Mouse (Mus musculus) limb, embryonic 14.5 days (tissue): Measurements from ENCODE around the gene Flywch1. TPM values are rescaled to one million over a fixed set of nuclear protein-coding genes. Genes with fewer than 3 reads are reported as not detected.
A peak's percentile ranks its signal among the peaks of the same experiment; 100 is the strongest.
"Not testable (repeated sequence)": the region's sequence is repeated elsewhere in the genome, so short reads cannot be mapped to it uniquely, and the experiment has no call there.

Experiments
- ATAC-seq: fragments of 200-750 bp; cut with Nextera tagmentation; 2 replicates; pipeline ENCODE4 v1.8.0; 2017; ENCODE audit warnings: low read depth, moderate number of reproducible peaks, moderate TSS enrichment; ENCODE audit not compliant: low FRiP score
- DNase-seq: peaks from one replicate; pipeline ENCODE4 v3.0.0-alpha.2; 2015; ENCODE audit warnings: low spot score
- H3K27ac ChIP-seq: fragments of 300-500 bp; sonication (generic); replicated peaks from 2 replicates; pipeline ENCODE4 v1.5.1; 2014; ENCODE audit warnings: low read depth, mild to moderate bottlenecking, low read length, moderate library complexity, mixed read lengths
- H3K27me3 ChIP-seq: fragments of 300-500 bp; sonication (generic); 2 replicates; pipeline ENCODE4 v1.6.1; 2014; ENCODE audit warnings: low read length, mixed read lengths; ENCODE audit not compliant: control insufficient read depth, insufficient read depth
- H3K36me3 ChIP-seq: fragments of 300-500 bp; sonication (generic); 2 replicates; pipeline ENCODE4 v1.6.1; 2014; ENCODE audit warnings: mild to moderate bottlenecking, low read length, moderate library complexity, mixed read lengths; ENCODE audit not compliant: control insufficient read depth, insufficient read depth
- H3K4me1 ChIP-seq: fragments of 300-500 bp; sonication (generic); 2 replicates; pipeline ENCODE4 v1.6.1; 2014; ENCODE audit warnings: antibody characterized with exemption, low read length, mixed read lengths; ENCODE audit not compliant: control insufficient read depth, insufficient read depth
- H3K4me2 ChIP-seq: fragments of 300-500 bp; sonication (generic); replicated peaks from 2 replicates; pipeline ENCODE4 v1.6.1; 2014; ENCODE audit warnings: low read depth, mild to moderate bottlenecking, low read length, moderate library complexity; ENCODE audit not compliant: severe bottlenecking
- H3K4me3 ChIP-seq: fragments of 300-500 bp; sonication (generic); replicated peaks from 2 replicates; pipeline ENCODE4 v1.5.1; 2014; ENCODE audit warnings: low read length
- H3K9ac ChIP-seq: fragments of 300-500 bp; sonication (generic); 2 replicates; pipeline ENCODE4 v1.6.1; 2014; ENCODE audit warnings: mild to moderate bottlenecking, low read depth, low read length, moderate library complexity; ENCODE audit not compliant: severe bottlenecking
- H3K9me3 ChIP-seq: fragments of 300-500 bp; sonication (generic); 2 replicates; pipeline ENCODE4 v1.6.1; 2016; ENCODE audit warnings: low read length; ENCODE audit not compliant: control insufficient read depth
- POLR2A ChIP-seq: fragments of 200-500 bp; IDR thresholded peaks from 2 replicates; pipeline ENCODE4 v1.8.0; 2012; ENCODE audit warnings: inconsistent platforms, mild to moderate bottlenecking, moderate library complexity, borderline replicate concordance; ENCODE audit not compliant: insufficient read depth, insufficient read length; ENCODE audit errors: extremely low read depth
- WGBS: fragments of 180-500 bp; shearing (Covaris S2); extraction: QIAGEN DNeasy Blood & Tissue Kit; methylation state at CpG from one replicate; pipeline ENCODE4 v1.1.7; 2014; 5-methylcytosine and 5-hydroxymethylcytosine counted together
- polyA plus RNA-seq, 2 experiments: library from polyadenylated mRNA; depleted of rRNA in 1 of 2; stranded (reverse) in 1 of 2; unstranded in 1 of 2; fragments of >200 nt; fragmentation: Nextera tagmentation in 1 of 2; extraction: Ambion mirVana in 1 of 2; gene quantifications; 2 replicates each; pipeline versions ENCODE4 v1.2.1 to v1.2.3; 2012 to 2014

Flywch1 gene
- polyA plus RNA-seq, 2 experiments: 47.1 to 66.2 TPM

DNA sequence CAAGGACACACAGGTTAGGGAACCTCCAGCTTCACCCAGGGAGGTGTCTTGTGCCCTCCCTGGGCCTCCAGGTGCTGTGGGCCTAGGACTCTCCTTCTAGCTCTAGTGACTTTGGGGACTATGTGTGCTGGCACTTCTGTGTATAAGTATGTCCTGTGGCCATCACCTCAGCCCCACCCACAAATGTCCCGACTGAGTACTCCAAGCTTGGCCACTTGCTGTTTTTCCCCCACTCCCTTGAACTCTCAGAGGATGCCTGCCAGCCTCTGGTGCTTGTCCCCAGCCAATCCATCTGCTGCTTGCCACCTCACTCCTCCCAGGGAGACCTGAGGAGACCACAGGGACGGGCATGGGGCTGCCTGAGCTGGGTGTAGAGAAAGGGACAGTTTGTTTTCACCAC is 7.0 kb upstream of the Flywch1 start:
- DNase-seq (no peak), ATAC-seq (no peak)
- Histone ChIP-seq H3K4me3 (no peak overlapping the region), H3K36me3 (no peaks in the 10 kb centered on the region), H3K4me1 (no peaks in the 10 kb centered on the region), H3K27me3 (no peaks in the 10 kb centered on the region), H3K9ac (no peak overlapping the region), H3K9me3 (no peaks in the 10 kb centered on the region), H3K27ac (no peak overlapping the region), H3K4me2 (no peak overlapping the region)
- 61% methylated on average over 2 of the region's 2 CpGs for WGBS
- no peak for TF ChIP-seq POLR2A

DNA sequence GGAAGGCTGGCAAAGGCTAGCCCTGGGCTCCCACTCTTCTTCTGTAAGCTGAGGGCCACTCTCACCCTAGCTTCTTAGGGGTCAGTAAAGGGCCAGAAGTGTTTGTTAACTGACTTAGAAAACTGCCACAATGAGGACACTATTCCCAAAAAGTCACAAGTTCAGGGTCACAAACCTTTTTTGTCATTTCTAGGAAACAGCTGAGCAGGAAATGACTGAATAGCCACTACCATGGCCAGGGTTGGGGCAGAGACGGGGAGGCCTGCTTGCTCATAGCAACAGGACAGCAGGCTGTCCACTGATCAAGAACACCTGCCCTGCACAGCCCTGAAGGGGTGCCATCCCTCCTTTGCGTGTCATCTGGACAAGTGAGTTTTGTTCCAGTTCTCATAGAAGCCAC is 5.7 kb upstream of the Flywch1 start:
- TF ChIP-seq POLR2A: no peak
- 81% methylated on average over 2 of the region's 2 CpGs for WGBS
- ATAC-seq: no peak

DNA sequence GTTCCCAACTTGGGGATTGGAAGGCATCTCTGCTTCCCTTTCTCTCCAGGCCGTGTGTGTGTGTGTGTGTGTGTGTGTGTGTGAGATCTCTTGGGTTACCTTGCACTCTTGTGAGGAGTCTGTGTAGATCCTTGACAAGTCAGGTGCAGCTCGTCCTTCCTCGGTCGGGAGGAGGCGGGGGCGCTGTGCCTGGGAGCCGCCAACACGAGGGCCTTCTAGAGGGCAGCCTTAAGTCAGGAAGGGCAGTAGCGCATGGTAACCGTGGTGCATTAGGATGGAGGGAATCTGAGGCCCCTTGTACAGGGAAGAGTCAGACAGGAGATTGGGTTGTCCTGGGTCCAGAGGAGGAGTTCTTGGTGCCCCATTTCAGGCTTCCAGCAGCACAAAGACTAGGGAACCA is 4.8 kb upstream of the Flywch1 start:
- ATAC-seq: no peak
- TF ChIP-seq POLR2A: no peak
- Histone ChIP-seq H3K27ac (no peak overlapping the region), H3K27me3 (no peaks in the 10 kb centered on the region), H3K36me3 (no peaks in the 10 kb centered on the region), H3K9me3 (no peaks in the 10 kb centered on the region), H3K4me2 (no peak overlapping the region), H3K9ac (no peak overlapping the region), H3K4me3 (no peak overlapping the region), H3K4me1 (no peaks in the 10 kb centered on the region)
- DNase-seq: no peak
- WGBS: 82% methylated on average over 10 of the region's 10 CpGs

More for the DNA sequence above, 5.7 kb upstream of the Flywch1 start:
- Histone ChIP-seq H3K9ac (no peak overlapping the region), H3K27ac (no peak overlapping the region), H3K4me3 (no peak overlapping the region), H3K36me3 (no peaks in the 10 kb centered on the region), H3K4me1 (no peaks in the 10 kb centered on the region), H3K27me3 (no peaks in the 10 kb centered on the region), H3K9me3 (no peaks in the 10 kb centered on the region), H3K4me2 (no peak overlapping the region)
- no peak for DNase-seq

DNA sequence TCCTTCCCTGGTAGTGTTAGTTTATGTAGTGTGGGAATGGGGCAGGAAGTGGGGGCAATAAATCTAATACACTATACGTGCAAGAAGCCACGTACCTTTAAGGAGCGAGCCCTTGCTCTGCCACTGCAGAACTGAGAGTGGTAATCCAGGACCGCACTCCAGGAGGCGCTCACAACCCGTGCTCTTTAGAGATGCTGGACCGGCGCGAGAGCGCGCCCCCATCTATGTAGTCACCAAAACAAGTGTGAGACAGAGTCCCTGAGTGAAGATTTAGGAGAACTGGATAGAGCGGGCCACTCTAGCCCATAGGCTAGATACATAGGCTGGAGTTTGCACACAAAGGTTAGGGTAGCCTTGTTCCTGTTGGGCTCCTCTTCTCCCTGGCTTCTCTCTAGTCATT is 2.7 kb upstream of the Flywch1 start:
- no peaks in the 10 kb centered on the region for H3K36me3 ChIP-seq

DNA sequence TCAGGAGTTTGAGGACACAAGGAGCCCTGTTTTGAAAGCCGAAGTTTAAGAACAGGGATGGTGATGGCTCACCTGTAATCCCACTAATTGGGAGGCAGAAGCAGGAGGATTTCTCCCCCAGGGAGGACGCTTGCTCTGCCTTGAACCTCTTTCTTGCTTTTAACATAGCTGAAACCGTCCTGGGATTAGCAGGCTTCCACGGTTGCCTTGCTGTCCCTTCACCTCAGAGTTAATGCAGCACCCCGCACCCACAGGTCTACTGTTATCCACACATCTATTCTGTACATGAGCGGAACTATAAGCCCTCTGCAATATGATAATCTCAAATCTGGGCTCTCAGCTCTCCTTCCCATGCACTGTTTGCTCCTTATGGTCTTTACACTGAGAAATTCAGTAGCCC is 2.3 kb upstream of the Flywch1 start:
- H3K4me1 ChIP-seq: peaks cover 6% of the 10 kb centered on the region; the same call in 1 of the 2 replicates
- WGBS: 68% methylated on average over 6 of the region's 6 CpGs
- ATAC-seq (no peak), DNase-seq (no peak)
- H3K27me3 ChIP-seq: no peaks in the 10 kb centered on the region
- H3K4me2 ChIP-seq: no peak overlapping the region
- no peak overlapping the region for H3K4me3 ChIP-seq
- H3K27ac ChIP-seq: no peak overlapping the region
- H3K36me3 ChIP-seq: 0 out of 2 replicates have a peak, but pooled peaks cover 1% of the 10 kb centered on the region
- no peak for TF ChIP-seq POLR2A
- H3K9ac ChIP-seq: no peak overlapping the region
- H3K9me3 ChIP-seq: no peaks in the 10 kb centered on the region

More for the DNA sequence above, 2.7 kb upstream of the Flywch1 start:
- ATAC-seq (peak; percentile 35; the same call in 1 of the 2 replicates), DNase-seq (peak; percentile 86)
- H3K4me3 ChIP-seq: no peak overlapping the region
- H3K27me3 ChIP-seq: no peaks in the 10 kb centered on the region
- H3K4me1 ChIP-seq: peaks cover 6% of the 10 kb centered on the region; the same call in 1 of the 2 replicates
- WGBS: 2% methylated on average over 12 of the region's 12 CpGs
- no peak overlapping the region for H3K27ac ChIP-seq
- no peak overlapping the region for H3K9ac ChIP-seq
- TF ChIP-seq POLR2A: no peak
- H3K9me3 ChIP-seq: no peaks in the 10 kb centered on the region
- H3K4me2 ChIP-seq: no peak overlapping the region

DNA sequence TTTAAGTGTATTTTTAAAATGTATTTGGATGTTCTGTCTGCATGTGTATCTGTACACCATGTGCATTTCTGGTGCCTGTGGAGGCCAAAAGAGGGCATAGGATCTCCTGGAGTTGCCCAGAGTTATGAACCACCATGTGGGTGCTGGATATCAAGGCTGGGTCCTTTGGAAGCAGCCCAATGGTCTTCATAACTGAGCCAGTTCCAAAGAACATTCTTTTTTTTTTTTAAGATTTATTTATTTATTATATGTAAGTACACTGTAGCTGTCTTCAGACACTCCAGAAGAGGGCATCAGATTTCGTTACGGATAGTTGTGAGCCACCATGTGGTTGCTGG is 786 bp upstream of the Flywch1 start:
- H3K4me2 ChIP-seq, H3K9ac ChIP-seq, H3K27ac ChIP-seq, ATAC-seq, H3K4me1 ChIP-seq, H3K36me3 ChIP-seq, H3K4me3 ChIP-seq, DNase-seq, H3K27me3 ChIP-seq, H3K9me3 ChIP-seq: not testable (repeated sequence)
- 83% methylated on average over 2 of the region's 2 CpGs for WGBS
